Mouse (Mus musculus) layer of hippocampus, postnatal 36 days (tissue): ENCODE measurements around the gene Bahcc1. TPM values are rescaled to one million over a fixed set of nuclear protein-coding genes. Genes with fewer than 3 reads are reported as not detected.

Experiments used
- DNase-seq, 2 experiments: peaks; one replicate each; pipeline ENCODE4 v3.0.0; 2022
- total RNA-seq, 2 experiments: library from RNA; stranded (reverse); gene quantifications; 2 replicates each; pipeline ENCODE4 v1.2.3; 2021

Bahcc1 gene
- total RNA-seq, 2 experiments from 2014 or later = 19.6 to 20.0 TPM

GRCm38 (mm10) chr11:120206669-120207090 is 26.1 kb upstream of the Bahcc1 start:
- no peak for DNase-seq

GRCm38 (mm10) chr11:120208848-120209247 is 23.9 kb upstream of the Bahcc1 start:
- DNase-seq = no peak

DNA sequence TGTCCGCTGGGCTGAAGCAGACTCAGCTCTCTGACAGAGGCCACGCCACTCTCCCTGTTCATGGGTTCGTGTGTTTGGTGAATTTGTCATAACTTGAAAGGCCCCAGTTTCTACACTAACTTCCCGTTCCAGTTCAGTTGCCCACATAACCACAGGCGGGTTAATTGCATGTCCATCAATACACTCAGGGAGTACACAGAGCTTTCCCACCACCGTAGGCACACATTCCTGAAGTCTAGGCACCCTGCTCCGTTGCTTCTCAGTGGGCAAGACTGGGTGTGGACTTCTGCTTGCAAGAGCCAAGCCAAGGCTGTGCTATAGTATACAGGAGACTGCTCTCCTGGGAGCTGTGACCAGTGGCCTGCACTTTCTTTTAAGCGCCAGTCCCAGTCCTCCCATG is 23.3 kb upstream of the Bahcc1 start:
- no peak for DNase-seq

DNA sequence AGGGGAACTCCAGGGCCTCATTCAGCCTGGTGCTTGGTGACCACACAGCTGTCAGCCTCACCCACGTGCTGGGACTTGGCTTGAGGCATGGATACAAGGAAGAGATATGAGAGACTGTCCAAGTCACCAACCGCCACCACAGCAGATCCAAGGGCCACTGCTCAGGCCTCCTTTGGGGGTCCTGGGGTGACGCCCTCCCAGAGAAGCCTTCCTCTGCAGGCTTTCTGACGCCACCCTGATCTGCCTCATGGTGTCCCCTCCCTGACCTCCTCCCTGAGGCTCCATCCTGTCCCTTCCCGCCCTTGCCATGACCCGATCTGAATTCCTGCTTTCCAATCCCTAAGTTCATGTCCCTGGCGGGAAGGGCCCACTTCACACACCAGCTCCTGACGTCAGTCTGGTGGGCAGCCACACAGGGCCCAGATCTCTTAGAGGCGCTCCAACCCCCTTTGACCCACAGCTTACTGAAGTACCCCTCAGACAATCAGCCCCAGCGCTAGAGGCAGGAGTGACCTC is 17.0 kb upstream of the Bahcc1 start:
- DNase-seq = no peak

DNA sequence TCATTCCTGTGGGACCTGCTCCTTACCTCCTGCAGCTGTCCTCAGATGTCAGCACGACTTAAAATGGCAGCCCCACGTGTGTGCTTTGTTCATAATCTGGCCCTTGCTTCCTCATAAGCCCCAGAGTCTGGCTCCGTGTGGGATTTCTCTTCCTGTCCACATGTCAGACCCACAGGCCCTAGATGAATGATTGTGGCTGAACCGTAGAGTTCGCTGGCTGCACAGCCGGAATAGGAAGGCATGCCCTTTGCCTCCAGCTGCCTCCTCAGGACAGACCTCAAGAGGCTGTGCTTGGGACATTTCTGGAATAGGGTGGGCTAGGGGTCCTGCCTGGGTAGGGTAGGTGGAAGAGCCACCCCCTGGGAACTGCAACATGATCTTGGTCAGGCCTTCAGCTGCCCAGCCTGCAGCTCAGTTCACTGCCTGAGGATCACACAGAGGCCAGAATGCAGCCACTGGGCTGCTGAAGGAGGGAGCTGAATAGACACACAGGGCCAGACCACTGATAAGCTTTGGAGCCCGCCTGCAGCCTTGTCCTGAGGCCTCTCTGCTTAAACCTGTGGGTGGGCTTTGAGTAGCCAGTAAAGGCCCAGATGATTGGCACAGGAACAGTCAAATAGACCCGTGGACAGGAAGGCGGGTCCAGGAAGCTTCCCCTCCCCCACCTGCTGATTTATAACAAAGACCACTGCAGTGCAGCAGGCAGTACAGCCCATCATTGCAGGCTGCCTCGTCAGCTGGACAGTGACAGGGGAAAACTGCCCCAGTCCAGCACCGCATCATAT is 16.0 kb upstream of the Bahcc1 start:
- DNase-seq = no peak

GRCm38 (mm10) chr11:120218176-120218856 is 14.4 kb upstream of the Bahcc1 start:
- DNase-seq = no peak

DNA sequence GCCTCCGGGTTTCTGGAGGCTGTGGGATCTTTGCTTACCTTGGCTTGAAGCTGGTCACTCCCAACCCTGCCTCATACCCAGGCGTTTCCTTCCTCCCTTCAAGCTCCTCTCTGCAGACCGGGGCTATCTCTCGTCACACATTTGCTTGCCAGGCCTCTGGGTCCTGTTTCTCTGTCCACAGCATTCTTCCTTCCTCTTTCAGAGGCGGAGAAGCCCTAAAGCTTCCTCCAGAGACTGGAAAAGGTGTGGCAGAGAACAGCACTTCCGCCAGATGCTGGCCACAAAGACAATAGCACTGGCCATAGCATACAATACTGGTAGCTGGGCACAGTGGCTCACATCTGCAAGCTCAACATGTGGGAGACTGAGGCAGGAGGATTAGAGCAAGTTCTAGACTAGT is 13.8 kb upstream of the Bahcc1 start:
- DNase-seq = peak in 1 of 2 experiments; percentile 6

- DNase-seq = no peak
Observed at GRCm38 (mm10) chr11:120219916-120220522, 12.7 kb upstream of the Bahcc1 start.

GRCm38 (mm10) chr11:120220963-120221827 is 11.6 kb upstream of the Bahcc1 start:
- no peak for DNase-seq

DNA sequence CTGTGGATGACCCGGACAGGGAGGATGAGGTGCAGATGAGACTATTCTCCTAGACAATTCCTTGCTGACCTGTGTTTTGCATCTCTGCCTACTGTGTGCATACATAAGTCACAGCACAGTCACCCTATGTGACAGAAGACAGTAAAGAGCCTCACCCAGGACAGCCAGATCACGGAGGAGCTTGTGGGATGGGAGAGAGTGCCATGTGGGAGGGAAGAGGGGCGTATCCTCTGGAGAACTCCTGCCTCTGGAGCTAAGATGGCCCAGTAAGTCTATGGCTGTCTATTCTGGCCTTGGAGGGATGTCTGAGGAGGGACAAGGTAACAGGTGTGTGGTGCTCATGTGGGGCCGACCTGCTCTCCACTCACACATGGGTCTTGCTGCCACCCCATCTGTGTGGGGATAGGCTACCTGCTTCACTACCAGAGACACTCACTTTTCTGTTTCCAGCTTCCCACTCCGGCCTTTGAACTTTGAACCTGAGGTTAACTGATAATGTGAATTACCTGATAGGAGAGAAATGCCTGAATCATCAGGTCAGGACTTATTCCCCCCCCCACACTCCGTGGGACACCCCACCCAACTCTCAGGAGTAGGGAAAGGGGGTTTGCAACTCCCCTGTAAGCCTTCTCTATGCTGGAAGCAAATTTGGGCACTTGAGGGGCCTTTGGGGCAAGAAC is 10.2 kb upstream of the Bahcc1 start:
- DNase-seq = no peak

- peak; percentile 76 to 78 for DNase-seq
Observed at GRCm38 (mm10) chr11:120223586-120224487, 8.9 kb upstream of the Bahcc1 start.

DNA sequence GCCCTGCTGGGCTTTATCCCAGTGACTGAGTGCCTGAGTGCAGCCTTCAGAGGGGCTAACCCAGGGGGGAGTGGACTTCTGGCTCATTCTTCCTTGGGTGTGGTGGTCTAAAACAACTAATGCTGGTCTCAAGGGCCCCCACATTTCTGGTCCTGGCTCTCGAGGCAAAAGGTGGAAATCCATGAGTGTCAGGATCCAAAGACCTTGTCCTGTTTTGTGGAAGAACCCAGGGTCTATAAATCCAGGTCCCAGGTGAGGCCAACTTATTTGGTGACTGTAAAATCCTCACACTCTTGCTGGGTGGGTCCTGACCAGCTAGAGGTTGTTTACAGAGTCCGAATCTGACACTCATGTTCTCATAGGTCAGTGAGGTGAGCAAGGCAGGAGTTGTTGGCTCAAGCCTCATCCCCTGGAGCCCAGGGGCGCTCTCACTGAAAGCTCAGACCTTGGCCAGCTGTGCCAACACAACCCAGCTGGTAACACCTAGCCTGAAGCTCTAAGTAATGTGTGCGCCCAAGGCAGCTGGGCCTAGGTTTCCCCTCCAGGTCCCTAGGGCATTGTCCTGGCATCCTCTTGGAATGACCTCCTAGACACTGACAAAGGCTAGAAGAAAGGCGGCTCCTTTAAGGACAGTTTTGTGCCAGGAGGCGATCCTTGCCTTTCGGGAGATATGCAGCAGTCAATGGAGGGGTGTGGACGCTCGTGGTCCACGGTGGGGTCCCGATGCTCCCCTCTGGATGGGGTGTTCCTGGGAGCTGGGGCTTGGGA is 8.1 kb upstream of the Bahcc1 start:
- DNase-seq = no peak

GRCm38 (mm10) chr11:120225256-120226195 is 7.2 kb upstream of the Bahcc1 start:
- DNase-seq = no peak

DNA sequence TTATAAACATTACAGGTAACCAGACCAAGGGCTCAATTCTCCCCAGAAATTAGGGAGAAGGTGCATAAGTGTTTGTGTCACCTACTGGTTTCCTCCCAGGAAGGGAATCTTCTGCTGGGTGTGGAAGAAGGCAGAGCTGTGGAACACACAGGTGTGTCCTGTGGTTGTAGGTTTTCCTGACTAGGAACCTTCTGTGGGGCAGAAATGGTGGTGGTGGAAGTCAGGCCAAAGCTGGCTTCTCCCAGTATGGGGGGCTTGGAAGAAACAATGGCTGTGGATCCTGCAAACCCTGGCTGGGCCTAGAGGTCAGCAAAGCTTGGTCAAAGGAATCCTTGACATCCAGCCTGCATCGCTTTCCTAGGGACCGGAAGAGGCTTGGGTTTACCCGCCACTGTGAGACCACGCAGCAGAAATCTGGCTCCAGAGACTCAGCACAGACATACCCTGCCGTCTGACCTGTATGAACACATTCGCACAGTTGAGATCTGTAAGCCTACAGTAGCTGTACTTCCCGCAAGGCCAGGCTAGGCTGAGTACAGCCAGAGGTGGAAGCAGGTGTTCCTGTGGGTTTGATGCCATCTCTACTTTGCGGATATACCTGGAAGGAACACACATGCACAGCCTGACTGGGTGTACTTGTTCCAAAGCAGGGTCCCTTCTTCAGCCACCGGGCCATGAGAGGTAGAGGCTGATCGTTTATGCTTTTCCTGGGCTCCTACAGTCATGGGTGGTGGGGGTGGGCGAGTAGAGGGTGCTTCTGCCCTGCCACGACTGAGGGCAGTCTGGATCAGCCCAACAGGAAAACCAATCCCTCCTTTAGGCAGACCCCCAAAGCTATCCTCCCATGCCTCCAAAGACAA is 6.1 kb upstream of the Bahcc1 start:
- DNase-seq = no peak

GRCm38 (mm10) chr11:120227571-120228051 is 5.1 kb upstream of the Bahcc1 start:
- DNase-seq = no peak

GRCm38 (mm10) chr11:120228116-120228890 is 4.4 kb upstream of the Bahcc1 start:
- no peak for DNase-seq
